Mouse (Mus musculus) cerebellum, adult 2 months (tissue): Measurements from ENCODE around the gene Med22. TPM values are rescaled to one million over a fixed set of nuclear protein-coding genes. Genes with fewer than 3 reads are reported as not detected.

Source experiments
- DNase-seq, 2 experiments: peaks; one replicate each; pipeline ENCODE4 v3.0.0; 2021
- H3K27ac ChIP-seq: fragments of 200-500 bp; 2 replicates; pipeline ENCODE4 v1.5.1; 2012; ENCODE audit warnings: low read length, control low read depth, inconsistent platforms; ENCODE audit not compliant: insufficient read depth
- H3K27me3 ChIP-seq: fragments of 200-500 bp; 2 replicates; pipeline ENCODE4 v1.6.1; 2012; ENCODE audit warnings: inconsistent platforms, mild to moderate bottlenecking, low read length, moderate library complexity; ENCODE audit not compliant: control insufficient read depth, insufficient read depth
- H3K4me1 ChIP-seq: fragments of 200-500 bp; 2 replicates; pipeline ENCODE4 v1.6.1; 2011; ENCODE audit warnings: low read length; ENCODE audit not compliant: control insufficient read depth, insufficient read depth
- H3K4me3 ChIP-seq: fragments of 200-500 bp; replicated peaks from 2 replicates; pipeline ENCODE3; 2011; ENCODE audit warnings: mild to moderate bottlenecking, low read depth, low read length, control low read depth; ENCODE audit not compliant: insufficient read depth
- CTCF ChIP-seq: fragments of 200-500 bp; IDR thresholded peaks from 2 replicates; pipeline ENCODE4 v1.5.1; 2011; ENCODE audit warnings: low read depth, mild to moderate bottlenecking, control low read depth, low read length, moderate library complexity, borderline replicate concordance; ENCODE audit not compliant: insufficient read depth
- POLR2A ChIP-seq: fragments of 200-500 bp; IDR thresholded peaks from 2 replicates; pipeline ENCODE4 v1.6.1; 2011; ENCODE audit warnings: low read length, control low read depth, borderline replicate concordance; ENCODE audit not compliant: insufficient read depth
- WGBS: fragments of 180-500 bp; shearing (Covaris S2); methylation state at CpG from one replicate; pipeline ENCODE4 v1.1.7; 2018; 5-methylcytosine and 5-hydroxymethylcytosine counted together
- polyA plus RNA-seq: library from polyadenylated mRNA; depleted of rRNA; stranded (reverse); fragments of >200 nt; gene quantifications from 2 replicates; pipeline ENCODE4 v1.2.3, GENCODE M21; 2012; rRNA removed

Gene Med22
- 56.6 and 58.1 TPM in 2 replicates for polyA plus RNA-seq

DNA sequence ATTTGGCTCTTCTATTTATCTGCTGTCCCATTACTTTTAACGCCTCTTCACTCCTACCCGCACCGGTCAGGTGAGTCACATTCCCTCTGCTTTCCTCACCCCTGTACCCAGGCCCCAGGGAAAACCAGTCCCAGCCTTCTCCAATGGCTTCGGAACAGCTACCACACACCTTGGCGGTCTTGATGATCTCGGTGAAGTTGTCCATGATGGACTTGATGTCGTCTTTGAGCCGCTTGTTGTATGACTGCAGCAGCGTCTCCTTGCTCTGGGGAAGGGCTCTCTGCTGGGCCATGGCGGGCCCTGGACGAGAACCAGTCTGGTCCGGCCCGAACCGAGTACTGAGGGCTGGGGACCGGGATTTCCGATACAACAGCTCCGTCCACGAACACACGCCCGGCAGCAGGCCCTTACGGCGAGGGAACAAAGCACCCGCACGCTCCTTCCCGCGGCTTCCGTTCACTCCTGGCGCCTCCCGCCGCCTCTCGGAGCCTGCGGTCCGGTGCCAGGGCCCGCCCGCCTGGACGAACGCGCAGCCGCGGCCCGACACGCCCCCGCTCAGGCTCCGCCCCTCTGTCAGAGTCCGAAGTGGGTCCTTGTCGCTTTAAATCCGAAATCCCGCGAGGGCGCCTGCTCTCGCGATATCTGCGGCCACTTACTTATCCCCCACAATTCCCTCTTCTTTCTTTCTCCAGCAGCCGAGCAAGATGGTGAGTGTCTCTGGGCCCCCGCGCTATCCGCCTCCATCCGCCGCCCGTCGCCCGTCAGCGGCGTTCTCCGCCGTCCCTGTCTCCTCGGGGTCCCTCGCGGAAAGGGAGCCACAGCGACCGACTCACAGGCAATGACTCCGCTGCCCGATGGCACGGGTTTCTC lies at the start of gene Med22, which contains the start of gene Rpl7a:
Gene Med22 (minus strand): TSS at position 554 of the 870 bp plus-strand sequence.
Gene Rpl7a (plus strand): TSS at position 641 of the 870 bp plus-strand sequence.
- DNase-seq, result peak; percentile 99 to 100
- peak within 1 kb of the TSS; percentile 42 for H3K27ac ChIP-seq
- H3K27me3 ChIP-seq, result no peaks in the 10 kb centered on the region
- H3K4me1 ChIP-seq, result peaks cover 6% of the 10 kb centered on the region
- H3K4me3 ChIP-seq, result peak within 1 kb of the TSS; percentile 95
- TF ChIP-seq CTCF (no peak), POLR2A (peak; percentile 89)
- under 1% methylated on average over 73 of the region's 74 CpGs for WGBS

GRCm38 (mm10) chr2:26957488-26957859 lies 47.0 kb upstream of the Med22 start:
- TF ChIP-seq POLR2A, result no peak
- no peak for TF ChIP-seq CTCF
- Histone ChIP-seq H3K4me1 (peaks cover 5% of the 10 kb centered on the region; the same call in 1 of the 2 replicates), H3K27me3 (no peaks in the 10 kb centered on the region), H3K27ac (no peak overlapping the region), H3K4me3 (no peak overlapping the region)
- 78% methylated on average over 2 of the region's 2 CpGs for WGBS
- no peak for DNase-seq

DNA sequence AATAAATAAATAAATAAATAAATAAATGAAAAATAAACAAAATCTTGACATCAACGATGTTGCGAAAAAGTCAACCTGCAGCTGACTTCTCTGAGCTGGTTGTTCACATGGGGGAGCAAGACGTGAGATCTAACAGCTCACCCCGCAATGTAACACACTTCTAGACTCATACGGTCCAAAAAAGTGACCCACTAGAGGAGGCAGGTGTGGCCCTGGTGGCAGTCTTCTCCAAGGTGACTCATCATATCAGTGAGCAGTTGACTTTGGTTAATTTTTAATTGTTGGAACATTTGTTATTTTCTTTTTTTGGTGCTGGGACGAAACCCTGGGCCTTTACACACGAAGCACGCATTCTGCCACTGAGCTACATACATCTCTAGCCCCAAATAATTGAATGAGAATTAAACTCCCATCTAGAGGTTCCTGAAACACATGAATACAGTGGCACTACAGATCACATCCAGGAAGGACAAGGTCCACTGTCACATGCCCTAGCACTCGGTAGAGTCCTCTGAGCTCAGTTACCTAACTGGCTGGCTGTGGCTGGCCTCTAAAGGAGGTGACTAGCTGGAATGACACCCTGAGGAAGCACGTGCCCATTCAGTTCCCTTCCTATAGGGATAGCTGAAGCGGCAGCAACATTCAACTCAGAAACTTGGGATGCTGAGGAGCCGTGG lies 46.5 kb upstream of the Med22 start:
- no peak for TF ChIP-seq POLR2A
- TF ChIP-seq CTCF, result no peak
- Histone ChIP-seq H3K27ac (no peak overlapping the region), H3K4me1 (peaks cover 8% of the 10 kb centered on the region; the same call in 1 of the 2 replicates), H3K27me3 (no peaks in the 10 kb centered on the region), H3K4me3 (no peak overlapping the region)
- DNase-seq, result no peak
- WGBS, result 95% methylated on average over 12 of the region's 12 CpGs

DNA sequence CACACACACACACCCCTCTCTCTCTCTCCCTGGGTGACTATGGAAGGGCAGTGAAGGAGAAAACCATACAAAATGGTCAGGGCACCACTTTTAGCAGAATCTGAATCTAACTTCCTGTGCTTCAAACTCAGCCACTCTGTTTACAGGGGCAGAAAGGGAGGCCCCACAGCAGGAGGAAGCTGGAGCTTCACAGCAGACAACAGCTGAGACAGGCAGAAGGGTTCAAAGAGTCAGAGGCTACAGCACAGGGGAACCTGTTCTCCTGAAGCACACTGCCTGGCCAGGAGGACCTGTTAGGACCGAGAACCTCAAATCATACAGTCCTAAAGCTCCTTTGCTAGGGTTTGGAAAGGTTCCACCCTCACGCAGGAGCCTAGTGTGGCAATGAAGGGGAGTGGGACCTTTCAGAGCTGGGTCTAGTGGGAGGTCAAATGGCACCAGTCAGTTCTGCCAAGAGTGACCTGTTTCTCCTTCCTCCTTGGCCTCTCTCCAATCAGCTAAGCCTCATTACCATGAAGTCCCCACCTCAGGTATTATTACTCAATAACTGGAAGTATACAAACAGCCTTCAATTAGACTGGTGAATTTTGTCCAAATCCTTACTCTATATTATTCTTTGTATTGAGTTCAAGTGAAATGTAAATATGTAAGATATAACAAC lies 44.4 kb upstream of the Med22 start:
- TF ChIP-seq CTCF (no peak), POLR2A (no peak)
- Histone ChIP-seq H3K4me1 (peaks cover 18% of the 10 kb centered on the region), H3K4me3 (no peak overlapping the region), H3K27ac (no peak overlapping the region), H3K27me3 (no peaks in the 10 kb centered on the region)
- 88% methylated on average over 2 of the region's 2 CpGs for WGBS
- no peak for DNase-seq

- no peak overlapping the region for H3K27ac ChIP-seq
- peak; percentile 22 to 52 for DNase-seq
- peaks cover 18% of the 10 kb centered on the region for H3K4me1 ChIP-seq
- no peaks in the 10 kb centered on the region for H3K27me3 ChIP-seq
- no peak overlapping the region for H3K4me3 ChIP-seq
- TF ChIP-seq POLR2A (no peak), CTCF (no peak)
- WGBS, result 50% methylated on average over 8 of the region's 8 CpGs
Observed at GRCm38 (mm10) chr2:26952866-26953265, 42.4 kb upstream of the Med22 start.

DNA sequence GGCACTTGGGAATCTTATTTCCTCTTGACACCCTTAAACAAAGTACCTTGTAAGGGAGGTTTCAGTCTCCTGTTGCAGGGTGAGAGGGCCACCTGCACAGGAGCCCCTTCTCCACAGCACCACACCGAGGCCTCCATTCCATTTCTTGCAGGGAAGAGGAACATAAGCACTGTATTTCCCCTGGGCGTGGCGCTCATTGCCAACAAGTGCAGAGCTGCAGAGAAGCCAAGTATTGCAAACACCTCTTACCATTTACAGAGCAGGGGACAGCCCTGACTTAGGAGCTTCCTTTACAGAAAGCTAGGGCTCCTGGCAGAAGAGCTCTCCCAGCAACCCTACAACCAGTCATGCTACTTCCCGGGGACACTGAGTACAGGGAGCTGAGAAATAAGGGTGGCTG lies 41.7 kb upstream of the Med22 start:
- Histone ChIP-seq H3K4me1 (peaks cover 18% of the 10 kb centered on the region), H3K27me3 (no peaks in the 10 kb centered on the region), H3K27ac (no peak overlapping the region), H3K4me3 (no peak overlapping the region)
- DNase-seq, result no peak
- no peak for TF ChIP-seq POLR2A
- no peak for TF ChIP-seq CTCF
- 92% methylated on average over 4 of the region's 4 CpGs for WGBS

DNA sequence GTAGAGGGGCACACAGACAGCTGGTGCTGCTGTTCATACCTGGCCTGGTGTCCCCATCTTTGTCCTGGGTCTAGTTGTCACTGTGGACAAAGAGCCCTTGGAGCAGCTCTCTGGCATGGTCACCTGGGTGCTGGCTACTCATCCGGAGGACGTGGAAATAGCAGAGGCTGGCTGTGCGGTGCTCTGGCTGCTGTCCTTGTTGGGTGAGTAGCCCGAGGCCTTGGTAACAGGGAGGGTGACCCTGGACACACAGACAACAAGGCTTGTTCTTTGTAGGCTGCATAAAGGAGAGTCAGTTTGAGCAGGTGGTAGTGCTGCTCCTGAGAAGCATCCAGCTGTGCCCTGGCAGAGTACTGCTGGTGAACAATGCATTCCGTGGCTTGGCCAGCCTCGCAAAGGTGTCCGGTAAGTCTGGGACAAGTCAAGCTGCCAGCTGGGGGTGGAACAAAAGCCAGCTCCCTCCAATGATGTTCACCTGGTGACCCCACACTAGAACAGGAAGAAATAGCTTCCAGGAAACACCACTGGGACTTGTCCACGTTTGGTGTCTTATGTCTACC lies 40.9 kb upstream of the Med22 start:
- Histone ChIP-seq H3K27ac (no peak overlapping the region), H3K4me3 (no peak overlapping the region), H3K4me1 (peaks cover 18% of the 10 kb centered on the region), H3K27me3 (no peaks in the 10 kb centered on the region)
- 25% methylated on average over 8 of the region's 8 CpGs for WGBS
- TF ChIP-seq CTCF (no peak), POLR2A (no peak)
- DNase-seq, result peak; percentile 44 to 55
